Mouse (Mus musculus) WW6 (cell line): ENCODE data around the gene Efna4.
A peak's percentile ranks its signal among the peaks of the same experiment; 100 is the strongest.

Experiments
- DNase-seq: peaks from one replicate; pipeline ENCODE4 v3.0.0-alpha.2; 2013; ENCODE audit warnings: low read depth, low spot score

The Efna4 gene

GRCm38 (mm10) chr3:89337721-89338578 lies at the start of gene Efna4:
Efna4 (minus strand) TSS chr3:89338028.
- no peak for DNase-seq

- no peak for DNase-seq
Measured at GRCm38 (mm10) chr3:89386438-89387420, 48.9 kb upstream of the Efna4 start.

GRCm38 (mm10) chr3:89385451-89385850 lies 47.6 kb upstream of the Efna4 start:
- DNase-seq = no peak

- DNase-seq = no peak
Measured at GRCm38 (mm10) chr3:89384331-89385076, 46.7 kb upstream of the Efna4 start.

- no peak for DNase-seq
Measured at GRCm38 (mm10) chr3:89383651-89384255, 45.9 kb upstream of the Efna4 start.

GRCm38 (mm10) chr3:89382950-89383349 lies 45.1 kb upstream of the Efna4 start:
- DNase-seq = no peak

GRCm38 (mm10) chr3:89382033-89382882 lies 44.4 kb upstream of the Efna4 start:
- DNase-seq = no peak

- DNase-seq = no peak
Measured at GRCm38 (mm10) chr3:89381233-89381632, 43.4 kb upstream of the Efna4 start.

GRCm38 (mm10) chr3:89380711-89381110 lies 42.9 kb upstream of the Efna4 start:
- no peak for DNase-seq

GRCm38 (mm10) chr3:89380291-89380690 lies 42.5 kb upstream of the Efna4 start:
- no peak for DNase-seq

- DNase-seq = no peak
Measured at GRCm38 (mm10) chr3:89379388-89380131, 41.7 kb upstream of the Efna4 start.

GRCm38 (mm10) chr3:89378394-89379067 lies 40.7 kb upstream of the Efna4 start:
- DNase-seq = peak; percentile 88

GRCm38 (mm10) chr3:89377831-89378230 lies 40.0 kb upstream of the Efna4 start:
- DNase-seq = no peak

GRCm38 (mm10) chr3:89373581-89374231 lies 35.9 kb upstream of the Efna4 start:
- DNase-seq = no peak

- DNase-seq = no peak
Measured at GRCm38 (mm10) chr3:89367338-89367737, 29.5 kb upstream of the Efna4 start.

GRCm38 (mm10) chr3:89365486-89366414 lies 27.9 kb upstream of the Efna4 start:
- no peak for DNase-seq

- no peak for DNase-seq
Measured at GRCm38 (mm10) chr3:89365153-89365485, 27.3 kb upstream of the Efna4 start, which contains the start of gene Dcst1. Dcst1 (minus strand) TSS chr3:89365253.
